Mouse (Mus musculus) CH12F3 (cell line): ENCODE data around the gene Olfr273.
"Not testable (repeated sequence)": the region's sequence is repeated elsewhere in the genome, so short reads cannot be mapped to it uniquely, and the experiment has no call there.

Experiments
- in situ Hi-C: fragments of 300-500 bp; cut with MboI; formaldehyde crosslinking; loops from 2 replicates; pipeline ENCODE4 v1.14.3; 2020; ENCODE audit warnings: low sequenced_read_pairs

Gene Olfr273

GRCm38 (mm10) chr4:52859136-52859535, at the start of gene Olfr273:
TSS of gene Olfr273 (minus strand) at chr4:52859236.
- in situ Hi-C loops = no loop called here

- in situ Hi-C loops = no loop called here
Observed at GRCm38 (mm10) chr4:52864156-52864555, 5.1 kb upstream of the Olfr273 start.

DNA sequence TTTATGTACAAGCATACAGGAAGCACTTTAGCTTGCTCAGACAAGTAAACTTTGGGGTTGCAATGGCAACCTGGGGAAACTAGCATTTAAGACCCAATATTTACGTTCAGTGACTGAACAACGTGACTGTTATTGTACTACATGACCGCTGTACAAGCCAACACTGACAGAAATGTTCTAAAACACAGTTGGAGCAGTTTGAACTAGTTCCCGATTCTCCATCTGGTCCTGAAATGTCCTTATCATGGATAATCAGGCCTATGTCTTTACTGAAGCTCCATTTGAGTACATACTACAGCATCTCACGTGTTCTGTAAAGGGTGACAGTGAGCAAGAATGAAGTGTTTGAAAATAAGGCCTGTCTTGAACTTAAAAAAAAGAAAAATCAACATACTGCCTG, 9.4 kb downstream of the Olfr273 start:
- in situ Hi-C loops = no loop called here

- in situ Hi-C loops = no loop called here
Observed at GRCm38 (mm10) chr4:52849039-52849635, 9.9 kb downstream of the Olfr273 start.

GRCm38 (mm10) chr4:52845411-52845810, 13.6 kb downstream of the Olfr273 start:
- in situ Hi-C loops = not testable (repeated sequence)

DNA sequence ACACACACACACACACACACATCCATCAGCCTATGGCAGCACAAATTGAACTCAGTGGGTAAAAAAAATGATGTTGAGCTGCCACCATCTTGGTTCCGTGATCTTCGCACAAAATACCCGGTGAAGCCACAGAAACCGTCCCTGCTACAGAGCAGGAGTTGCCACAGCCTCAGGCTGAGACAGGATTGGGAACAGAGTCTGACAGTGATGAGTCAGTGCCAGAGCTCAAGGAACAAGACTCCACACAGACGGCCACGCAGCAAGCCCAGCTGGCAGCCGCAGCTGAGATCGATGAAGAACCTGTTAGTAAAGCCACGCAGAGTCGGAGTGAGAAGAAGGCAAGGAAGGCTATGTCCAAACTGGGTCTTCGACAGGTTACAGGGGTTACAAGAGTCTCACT, 37.7 kb downstream of the Olfr273 start:
- in situ Hi-C loops = no loop called here

DNA sequence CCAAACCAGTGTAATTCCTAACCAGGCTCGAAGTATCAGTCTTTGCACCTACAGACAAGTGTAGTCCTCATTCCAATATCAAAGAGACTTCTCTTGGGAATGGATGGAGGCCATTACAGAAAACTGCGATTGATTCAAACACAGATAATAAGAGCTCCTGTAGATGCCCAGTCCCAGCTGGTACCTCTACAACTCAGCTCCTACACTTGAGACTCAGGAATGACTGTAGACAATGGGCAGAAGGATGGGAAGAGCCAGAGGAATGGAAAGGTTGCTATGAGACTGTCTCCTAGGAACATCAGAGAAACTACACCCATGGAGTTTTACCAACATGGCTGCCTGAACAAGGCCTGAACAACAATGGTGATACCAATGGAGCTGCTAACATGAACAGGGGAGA, 44.7 kb downstream of the Olfr273 start, which contains the start of gene Olfr275:
TSS of gene Olfr275 (plus strand) at position 301 of the 400 bp plus-strand sequence.
- in situ Hi-C loops = no loop called here

DNA sequence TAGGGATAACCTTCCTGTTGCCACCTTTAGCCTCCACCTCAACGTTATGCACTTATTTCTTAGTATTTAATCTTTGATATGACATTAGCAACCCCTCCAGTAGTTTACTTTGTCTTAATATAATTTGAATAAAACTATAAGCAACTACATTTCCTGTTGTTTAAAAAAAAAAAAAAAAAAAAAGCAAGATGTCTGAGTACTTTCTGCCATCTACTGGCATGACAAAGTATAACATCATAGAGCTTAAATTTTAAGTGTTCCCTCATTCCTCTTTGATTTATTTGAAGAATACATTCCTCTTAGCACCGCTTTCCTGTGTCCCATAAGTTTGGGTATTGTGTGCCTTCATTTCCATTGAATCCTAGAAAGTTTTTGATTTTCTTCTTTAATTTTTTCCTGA, 47.2 kb downstream of the Olfr273 start:
- in situ Hi-C loops = no loop called here
